Mouse (Mus musculus): ENCODE results near the gene Inafm2.

- no peak for TF ChIP-seq POLR2A (IDR thresholded peaks at IDR 0.05; ENCODE audit: low read depth, low read length)
- TF ChIP-seq CTCF (conservative IDR thresholded peaks at IDR 0.05; ENCODE audit: insufficient read depth, insufficient read length, low read depth, low read length), result no peak
These were observed 48.9 kb upstream of the Inafm2 start for GRCm38 (mm10) chr2:118696451-118697308.
